Mouse (Mus musculus): ENCODE data around the gene Zfr.

DNA sequence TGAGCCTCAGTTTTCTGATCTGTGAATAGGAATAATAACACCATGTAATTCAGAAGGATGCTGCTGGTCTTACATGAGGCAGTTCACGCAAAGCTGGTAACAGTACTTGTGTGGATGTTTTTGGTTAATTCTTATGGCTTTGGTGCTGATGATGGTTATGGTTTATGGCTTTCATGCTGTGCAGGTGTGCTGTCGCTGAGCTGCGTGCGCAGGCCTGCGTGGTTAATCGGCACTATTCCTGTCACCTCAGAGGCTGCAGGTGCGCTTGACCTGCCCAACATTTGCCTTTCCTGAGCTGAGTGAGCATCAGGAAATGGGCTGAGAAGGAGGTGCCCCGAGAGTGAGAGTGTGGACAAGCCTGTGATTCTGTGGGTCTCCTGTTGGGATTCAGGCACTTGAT lies 98.5 kb downstream of the Zfr start:
- TF ChIP-seq CTCF (IDR thresholded peaks at IDR 0.05; ENCODE audit: insufficient read depth, low read length) (no peak), POLR2A (IDR thresholded peaks at IDR 0.05; ENCODE audit: borderline replicate concordance, extremely low read depth, low read depth, low read length) (no peak)
